Mouse (Mus musculus) CD4-positive helper T cell, adult 2 months (primary cell): ENCODE results near the gene Lmo3.

ENCODE experiments used
- DNase-seq: peaks from one replicate; pipeline ENCODE4 v3.0.0-alpha.2; 2012; ENCODE audit warnings: low read depth, missing footprints, low spot score

The Lmo3 gene

GRCm38 (mm10) chr6:138323325-138323724 lies 258.4 kb downstream of the Lmo3 start:
- DNase-seq: no peak

GRCm38 (mm10) chr6:138320190-138320737 lies 261.5 kb downstream of the Lmo3 start:
- DNase-seq: no peak
